Mouse (Mus musculus): ENCODE measurements at regions not wholly inside any gene's neighbourhood (a gene's known extent, or its start where the extent isn't known, plus 50 kb on each side); places are given as distances from the start of the nearest gene placed in this dataset.

- in situ Hi-C loops (cut with MboI; ENCODE audit: low sequenced_read_pairs): no loop called here
These were observed 98.1 kb upstream of the C1qtnf7 start for GRCm38 (mm10) chr5:43417259-43417658.

- in situ Hi-C loops (cut with MboI; ENCODE audit: low sequenced_read_pairs): no loop called here
These were observed 92.3 kb upstream of the C1qtnf7 start for GRCm38 (mm10) chr5:43422815-43423687.

- in situ Hi-C loops (cut with MboI; ENCODE audit: low sequenced_read_pairs): no loop called here
These were observed 90.6 kb upstream of the C1qtnf7 start for GRCm38 (mm10) chr5:43424551-43425257.

- in situ Hi-C loops (cut with MboI; ENCODE audit: low sequenced_read_pairs): no loop called here
These were observed 82.0 kb upstream of the C1qtnf7 start for GRCm38 (mm10) chr5:43433337-43433736.

- in situ Hi-C loops (cut with MboI; ENCODE audit: low sequenced_read_pairs): no loop called here
These were observed 76.1 kb upstream of the C1qtnf7 start for GRCm38 (mm10) chr5:43439191-43439590.

GRCm38 (mm10) chr5:43441306-43441705 is 74.0 kb upstream of the C1qtnf7 start:
- in situ Hi-C loops (cut with MboI; ENCODE audit: low sequenced_read_pairs): no loop called here

GRCm38 (mm10) chr5:43444582-43445214 is 70.6 kb upstream of the C1qtnf7 start:
- in situ Hi-C loops (cut with MboI; ENCODE audit: low sequenced_read_pairs): no loop called here

GRCm38 (mm10) chr5:43445620-43446019 is 69.7 kb upstream of the C1qtnf7 start:
- in situ Hi-C loops (cut with MboI; ENCODE audit: low sequenced_read_pairs): no loop called here

- in situ Hi-C loops (cut with MboI; ENCODE audit: low sequenced_read_pairs): no loop called here
These were observed 69.0 kb upstream of the C1qtnf7 start for GRCm38 (mm10) chr5:43446295-43446694.

- in situ Hi-C loops (cut with MboI; ENCODE audit: low sequenced_read_pairs): no loop called here
These were observed 59.3 kb upstream of the C1qtnf7 start for GRCm38 (mm10) chr5:43456018-43456417.

GRCm38 (mm10) chr5:43457725-43458124 is 57.6 kb upstream of the C1qtnf7 start:
- in situ Hi-C loops (cut with MboI; ENCODE audit: low sequenced_read_pairs): no loop called here

GRCm38 (mm10) chr5:43461987-43462715 is 53.2 kb upstream of the C1qtnf7 start:
- in situ Hi-C loops (cut with MboI; ENCODE audit: low sequenced_read_pairs): no loop called here
